Mouse (Mus musculus): ENCODE results near the gene Gcnt7.

- TF ChIP-seq CTCF (IDR thresholded peaks at IDR 0.05; ENCODE audit: extremely low read depth, insufficient read depth, insufficient read length, insufficient replicate concordance) = no peak
- no peak for TF ChIP-seq POLR2A (IDR thresholded peaks at IDR 0.05; ENCODE audit: low read depth, low read length)
Measured at GRCm38 (mm10) chr2:172460647-172461046, 2.3 kb upstream of the Gcnt7 start.

All from spleen, adult 2 months (tissue).